Mouse (Mus musculus) spleen, adult 18-20 months (tissue): ENCODE measurements around the gene B4galt4.
"Not testable (repeated sequence)": the region's sequence is repeated elsewhere in the genome, so short reads cannot be mapped to it uniquely, and the experiment has no call there.

Experiments used
- DNase-seq, 2 experiments: peaks; one replicate each; pipeline ENCODE4 v3.0.0; 2022; ENCODE audit warnings: mixed read lengths in 2 of 2

Gene B4galt4

GRCm38 (mm10) chr16:38772906-38773496 lies 30.9 kb downstream of the B4galt4 start:
- DNase-seq: no peak

GRCm38 (mm10) chr16:38774964-38775746 lies 33.1 kb downstream of the B4galt4 start:
- DNase-seq: no peak

- no peak for DNase-seq
Observed at GRCm38 (mm10) chr16:38776342-38776741, 34.3 kb downstream of the B4galt4 start.

GRCm38 (mm10) chr16:38780960-38781572 lies 39.0 kb downstream of the B4galt4 start:
- no peak for DNase-seq

- no peak for DNase-seq
Observed at GRCm38 (mm10) chr16:38781946-38782345, 39.9 kb downstream of the B4galt4 start.

GRCm38 (mm10) chr16:38782524-38783067 lies 40.5 kb downstream of the B4galt4 start:
- no peak for DNase-seq

- no peak for DNase-seq
Observed at GRCm38 (mm10) chr16:38785301-38785700, 43.2 kb downstream of the B4galt4 start.

GRCm38 (mm10) chr16:38789016-38789415 lies 47.0 kb downstream of the B4galt4 start:
- DNase-seq: no peak

GRCm38 (mm10) chr16:38789966-38790365 lies 47.9 kb downstream of the B4galt4 start:
- no peak for DNase-seq

- DNase-seq: no peak
Observed at GRCm38 (mm10) chr16:38793120-38793519, 51.1 kb downstream of the B4galt4 start.

- DNase-seq: no peak
Observed at GRCm38 (mm10) chr16:38798957-38799450, 56.9 kb downstream of the B4galt4 start.

- DNase-seq: no peak
Observed at GRCm38 (mm10) chr16:38800091-38800490, 58.0 kb downstream of the B4galt4 start, which contains the start of gene Upk1b. Gene Upk1b (minus strand): TSS chr16:38800328.

GRCm38 (mm10) chr16:38807796-38808195 lies 65.7 kb downstream of the B4galt4 start:
- DNase-seq: not testable (repeated sequence)

- DNase-seq: no peak
Observed at GRCm38 (mm10) chr16:38810196-38810595, 68.1 kb downstream of the B4galt4 start.

GRCm38 (mm10) chr16:38812521-38812920 lies 70.5 kb downstream of the B4galt4 start:
- peak; percentile 11 to 47 for DNase-seq
